Mouse (Mus musculus) heart, adult 2 months (tissue): ENCODE results near the gene Rims3. TPM values are rescaled to one million over a fixed set of nuclear protein-coding genes. Genes with fewer than 3 reads are reported as not detected.

ENCODE experiments used
- DNase-seq, 2 experiments: peaks; one replicate each; pipeline ENCODE4 v3.0.0; 2021
- H3K27ac ChIP-seq: fragments of 200-600 bp; 2 replicates; pipeline ENCODE4 v1.8.1; 2022
- H3K27me3 ChIP-seq: fragments of 200-500 bp; 2 replicates; pipeline ENCODE4 v1.6.1; 2012; ENCODE audit warnings: mild to moderate bottlenecking, low read length, inconsistent platforms, mixed read lengths; ENCODE audit not compliant: control insufficient read depth, insufficient read depth
- H3K36me3 ChIP-seq: fragments of 200-500 bp; 2 replicates; pipeline ENCODE4 v1.6.1; 2012; ENCODE audit warnings: low read length, inconsistent platforms; ENCODE audit not compliant: control insufficient read depth, insufficient read depth
- H3K4me1 ChIP-seq: fragments of 200-500 bp; 2 replicates; pipeline ENCODE4 v1.6.1; 2011; ENCODE audit warnings: low read length; ENCODE audit not compliant: control insufficient read depth, insufficient read depth
- H3K4me3 ChIP-seq: fragments of 200-600 bp; 2 replicates; pipeline ENCODE4 v1.8.1; 2022
- H3K79me2 ChIP-seq: fragments of 200-500 bp; replicated peaks from 2 replicates; pipeline ENCODE4 v1.6.1; 2012; ENCODE audit warnings: mild to moderate bottlenecking, inconsistent platforms, low read length, moderate library complexity, mixed read lengths; ENCODE audit not compliant: control insufficient read depth, insufficient read depth
- H3K9ac ChIP-seq: fragments of 200-500 bp; 2 replicates; pipeline ENCODE4 v1.6.1; 2012; ENCODE audit warnings: low read depth, mild to moderate bottlenecking, control low read depth, inconsistent platforms, low read length, mixed read lengths
- CTCF ChIP-seq: fragments of 200-600 bp; IDR thresholded peaks from 2 replicates; pipeline ENCODE4 v1.8.1; 2022; ENCODE audit warnings: antibody characterized with exemption, mild to moderate bottlenecking, moderate library complexity
- EP300 ChIP-seq: fragments of 200-500 bp; IDR thresholded peaks from 2 replicates; pipeline ENCODE4 v1.6.1; 2011; ENCODE audit warnings: low read depth, low read length, control low read depth; ENCODE audit not compliant: insufficient read depth
- POLR2A ChIP-seq: fragments of 200-500 bp; IDR thresholded peaks from 2 replicates; pipeline ENCODE4 v1.6.1; 2011; ENCODE audit warnings: mild to moderate bottlenecking, low read depth, low read length, control low read depth; ENCODE audit not compliant: insufficient read depth
- WGBS: fragments of 180-500 bp; shearing (Covaris S2); methylation state at CpG from one replicate; pipeline ENCODE4 v1.1.7; 2018; 5-methylcytosine and 5-hydroxymethylcytosine counted together
- intact Hi-C: fragments of 180-260 bp; cut with DNase I; formaldehyde crosslinking; loops from one replicate; pipeline ENCODE4 v1.15.1; 2025
- polyA plus RNA-seq: library from polyadenylated mRNA; depleted of rRNA; stranded (reverse); fragments of >200 nt; gene quantifications from 2 replicates; pipeline ENCODE4 v1.2.3, GENCODE M21; 2012
- total RNA-seq, 2 experiments: library from RNA; stranded (reverse); gene quantifications; 2 replicates each; pipeline ENCODE4 v1.2.3; 2021

Rims3 gene
- total and polyA plus RNA-seq, 3 experiments, result 0.05 to 0.12 (median 0.05) TPM

- H3K9ac ChIP-seq, result peak overlapping the region; percentile 76
- H3K27ac ChIP-seq, result peak overlapping the region; percentile 91
- H3K4me1 ChIP-seq, result peaks cover 18% of the 10 kb centered on the region
- H3K79me2 ChIP-seq, result peaks cover 13% of the 10 kb centered on the region
- TF ChIP-seq CTCF, result no peak
- TF ChIP-seq POLR2A, result peak; percentile 86
- intact Hi-C loops, result no loop called here
- peaks cover 25% of the 10 kb centered on the region for H3K36me3 ChIP-seq
- no peaks in the 10 kb centered on the region for H3K27me3 ChIP-seq
- H3K4me3 ChIP-seq, result peak overlapping the region; percentile 58
- 4% methylated on average over 10 of the region's 10 CpGs for WGBS
- peak; percentile 68 to 84 for DNase-seq
These were observed 38.8 kb upstream of the Rims3 start for GRCm38 (mm10) chr4:120815622-120816334.

DNA sequence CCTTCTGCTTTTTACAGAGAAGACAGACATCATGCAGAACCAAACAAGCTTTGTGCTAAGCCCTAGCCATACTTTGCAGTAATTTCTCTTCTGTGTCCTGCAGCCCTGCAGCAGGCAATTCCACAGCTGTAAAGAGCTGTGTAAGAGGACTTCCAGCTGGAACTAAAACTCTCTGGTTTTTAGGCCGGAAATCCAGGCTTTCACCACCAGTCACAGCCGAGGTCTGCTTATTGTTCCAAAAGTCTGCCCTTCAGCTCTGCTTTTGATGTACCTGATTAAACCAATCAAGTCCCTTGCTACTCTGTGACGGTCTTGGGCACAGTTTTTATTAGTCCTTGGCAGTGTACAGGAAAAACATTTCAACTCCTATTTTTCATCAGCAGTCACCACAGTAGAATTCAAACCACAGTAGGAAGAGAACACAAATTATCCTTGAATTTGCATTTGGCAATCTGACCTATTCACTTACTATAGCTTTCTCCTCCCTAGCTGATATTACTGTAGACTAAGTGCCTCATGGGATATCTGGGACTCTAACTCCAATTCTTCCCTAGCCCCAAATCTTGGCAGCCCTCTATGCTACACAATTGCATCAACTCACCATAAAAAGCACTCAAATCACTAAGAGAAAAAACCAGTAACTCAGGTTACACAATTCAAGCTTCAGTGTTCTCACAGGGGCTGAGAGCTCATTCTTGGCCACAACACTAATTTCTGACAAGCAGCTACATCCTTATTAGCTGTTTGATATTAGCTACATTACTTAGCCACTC lies 37.4 kb upstream of the Rims3 start:
- peaks cover 16% of the 10 kb centered on the region for H3K4me1 ChIP-seq

DNA sequence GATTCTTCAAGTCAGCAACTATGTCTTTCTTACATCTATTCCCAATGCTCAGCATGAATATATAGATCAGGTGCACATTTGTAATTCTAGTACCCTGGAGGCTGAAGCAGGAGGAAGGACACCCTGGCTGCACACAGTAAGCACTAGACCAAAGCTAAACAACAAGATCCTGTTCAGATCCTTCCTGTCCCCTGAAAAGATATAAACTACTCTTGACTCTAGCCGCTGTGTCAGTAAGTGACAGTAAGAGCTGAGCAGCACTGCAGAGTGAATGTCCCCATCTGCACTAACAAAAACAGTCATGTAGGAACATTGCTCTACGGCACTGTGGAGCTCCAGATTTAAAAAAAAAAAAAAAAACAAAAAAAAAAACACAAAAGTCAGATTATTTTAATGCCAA lies 36.7 kb upstream of the Rims3 start:
- Histone ChIP-seq H3K36me3 (peaks cover 23% of the 10 kb centered on the region), H3K79me2 (peaks cover 10% of the 10 kb centered on the region), H3K27me3 (no peaks in the 10 kb centered on the region), H3K27ac (peak overlapping the region; percentile 91), H3K9ac (0 out of 2 replicates have a peak overlapping the region, but pooled peaks have one; percentile 42), H3K4me3 (no peak overlapping the region), H3K4me1 (peaks cover 16% of the 10 kb centered on the region)
- DNase-seq, result no peak
- WGBS, result 38% methylated on average over 2 of the region's 2 CpGs
- TF ChIP-seq POLR2A, result no peak
- no peak for TF ChIP-seq EP300
- TF ChIP-seq CTCF, result no peak
- intact Hi-C loops, result no loop called here

More for the DNA sequence above, 37.4 kb upstream of the Rims3 start:
- Histone ChIP-seq H3K27me3 (no peaks in the 10 kb centered on the region), H3K4me3 (no peak overlapping the region), H3K79me2 (peaks cover 10% of the 10 kb centered on the region), H3K36me3 (peaks cover 18% of the 10 kb centered on the region), H3K27ac (peak overlapping the region; percentile 91), H3K9ac (peak overlapping the region; percentile 57)
- 9% methylated on average over 3 of the region's 3 CpGs for WGBS
- no peak for TF ChIP-seq EP300
- TF ChIP-seq CTCF, result no peak
- no peak for TF ChIP-seq POLR2A
- intact Hi-C loops, result no loop called here
- DNase-seq, result peak in 1 of 2 experiments; percentile 21

- intact Hi-C loops, result no loop called here
- no peak overlapping the region for H3K9ac ChIP-seq
- H3K4me3 ChIP-seq, result no peak overlapping the region
- no peak overlapping the region for H3K27ac ChIP-seq
- TF ChIP-seq POLR2A (no peak), EP300 (no peak)
- peaks cover 22% of the 10 kb centered on the region for H3K36me3 ChIP-seq
- peaks cover 19% of the 10 kb centered on the region for H3K4me1 ChIP-seq
- DNase-seq, result no peak
- peaks cover 13% of the 10 kb centered on the region for H3K79me2 ChIP-seq
- WGBS, result 16% methylated on average over 1 of the region's 1 CpGs
- H3K27me3 ChIP-seq, result no peaks in the 10 kb centered on the region
These were observed 35.3 kb upstream of the Rims3 start for GRCm38 (mm10) chr4:120819296-120819695.

DNA sequence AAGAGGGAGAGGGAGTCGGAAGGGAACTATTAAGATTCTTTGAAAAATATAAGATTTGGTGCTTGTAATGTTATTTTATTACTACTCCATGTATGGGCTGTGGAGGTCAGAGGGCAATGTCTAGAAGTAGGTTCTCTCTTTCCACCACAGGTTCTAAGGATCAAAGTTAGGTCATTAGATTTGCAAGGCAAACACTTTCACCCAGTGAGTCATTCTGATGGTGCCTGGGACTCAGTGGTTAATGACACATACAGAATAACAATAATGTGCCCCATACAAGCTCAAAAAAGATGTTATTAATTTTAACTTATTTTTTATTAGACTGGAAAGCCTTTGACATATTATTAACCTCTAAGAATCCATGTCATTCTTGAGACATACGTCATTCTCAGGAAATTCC lies 34.7 kb upstream of the Rims3 start:
- WGBS, result 83% methylated on average over 2 of the region's 2 CpGs
- H3K4me3 ChIP-seq, result no peak overlapping the region
- TF ChIP-seq CTCF (no peak), POLR2A (no peak), EP300 (no peak)
- peaks cover 25% of the 10 kb centered on the region for H3K36me3 ChIP-seq
- no peak overlapping the region for H3K9ac ChIP-seq
- no peak overlapping the region for H3K27ac ChIP-seq
- peaks cover 15% of the 10 kb centered on the region for H3K79me2 ChIP-seq
- H3K4me1 ChIP-seq, result peaks cover 18% of the 10 kb centered on the region
- intact Hi-C loops, result no loop called here
- no peak for DNase-seq
- no peaks in the 10 kb centered on the region for H3K27me3 ChIP-seq
